Mouse (Mus musculus): ENCODE results near the gene Nectin1. TPM values are rescaled to one million over a fixed set of nuclear protein-coding genes. Genes with fewer than 3 reads are reported as not detected.

The Nectin1 gene
- total RNA-seq (2017), result 0.38 and 0.50 TPM in 2 replicates

- ATAC-seq (replicated peaks in 1 of 2; ENCODE audit: insufficient read depth in 1 of 2, low FRiP score in 2 of 2, low TSS enrichment in 1 of 2, low read depth in 1 of 2, poor library complexity in 2 of 2, severe bottlenecking in 2 of 2), result peak; percentile 71 to 81
Observed at GRCm38 (mm10) chr9:43743647-43744137, at the start of gene Nectin1. Nectin1 (plus strand) TSS chr9:43743984.

- peak; percentile 58 to 75; a peak in 3 of 4 replicates for ATAC-seq (replicated peaks in 1 of 2; ENCODE audit: insufficient read depth in 1 of 2, low FRiP score in 2 of 2, low TSS enrichment in 1 of 2, low read depth in 1 of 2, poor library complexity in 2 of 2, severe bottlenecking in 2 of 2)
Observed at GRCm38 (mm10) chr9:43698080-43698712, 45.6 kb upstream of the Nectin1 start.

GRCm38 (mm10) chr9:43698841-43699240, 44.9 kb upstream of the Nectin1 start:
- ATAC-seq (replicated peaks in 1 of 2; ENCODE audit: insufficient read depth in 1 of 2, low FRiP score in 2 of 2, low TSS enrichment in 1 of 2, low read depth in 1 of 2, poor library complexity in 2 of 2, severe bottlenecking in 2 of 2), result no peak

GRCm38 (mm10) chr9:43699417-43700225, 44.2 kb upstream of the Nectin1 start:
- ATAC-seq (replicated peaks in 1 of 2; ENCODE audit: insufficient read depth in 1 of 2, low FRiP score in 2 of 2, low TSS enrichment in 1 of 2, low read depth in 1 of 2, poor library complexity in 2 of 2, severe bottlenecking in 2 of 2), result no peak

- ATAC-seq (replicated peaks in 1 of 2; ENCODE audit: insufficient read depth in 1 of 2, low FRiP score in 2 of 2, low TSS enrichment in 1 of 2, low read depth in 1 of 2, poor library complexity in 2 of 2, severe bottlenecking in 2 of 2), result no peak
Observed at GRCm38 (mm10) chr9:43700226-43700579, 43.6 kb upstream of the Nectin1 start.

GRCm38 (mm10) chr9:43701748-43702147, 42.0 kb upstream of the Nectin1 start:
- ATAC-seq (replicated peaks in 1 of 2; ENCODE audit: insufficient read depth in 1 of 2, low FRiP score in 2 of 2, low TSS enrichment in 1 of 2, low read depth in 1 of 2, poor library complexity in 2 of 2, severe bottlenecking in 2 of 2), result no peak

GRCm38 (mm10) chr9:43707571-43707970, 36.2 kb upstream of the Nectin1 start:
- no peak for ATAC-seq (replicated peaks in 1 of 2; ENCODE audit: insufficient read depth in 1 of 2, low FRiP score in 2 of 2, low TSS enrichment in 1 of 2, low read depth in 1 of 2, poor library complexity in 2 of 2, severe bottlenecking in 2 of 2)

- ATAC-seq (replicated peaks in 1 of 2; ENCODE audit: insufficient read depth in 1 of 2, low FRiP score in 2 of 2, low TSS enrichment in 1 of 2, low read depth in 1 of 2, poor library complexity in 2 of 2, severe bottlenecking in 2 of 2), result no peak
Observed at GRCm38 (mm10) chr9:43708715-43709114, 35.1 kb upstream of the Nectin1 start.

- ATAC-seq (replicated peaks in 1 of 2; ENCODE audit: insufficient read depth in 1 of 2, low FRiP score in 2 of 2, low TSS enrichment in 1 of 2, low read depth in 1 of 2, poor library complexity in 2 of 2, severe bottlenecking in 2 of 2), result no peak
Observed at GRCm38 (mm10) chr9:43713432-43713831, 30.4 kb upstream of the Nectin1 start.

- ATAC-seq (replicated peaks in 1 of 2; ENCODE audit: insufficient read depth in 1 of 2, low FRiP score in 2 of 2, low TSS enrichment in 1 of 2, low read depth in 1 of 2, poor library complexity in 2 of 2, severe bottlenecking in 2 of 2), result no peak
Observed at GRCm38 (mm10) chr9:43719407-43719839, 24.4 kb upstream of the Nectin1 start.

GRCm38 (mm10) chr9:43720046-43720445, 23.7 kb upstream of the Nectin1 start:
- ATAC-seq (replicated peaks in 1 of 2; ENCODE audit: insufficient read depth in 1 of 2, low FRiP score in 2 of 2, low TSS enrichment in 1 of 2, low read depth in 1 of 2, poor library complexity in 2 of 2, severe bottlenecking in 2 of 2), result no peak

GRCm38 (mm10) chr9:43724093-43724492, 19.7 kb upstream of the Nectin1 start:
- ATAC-seq (replicated peaks in 1 of 2; ENCODE audit: insufficient read depth in 1 of 2, low FRiP score in 2 of 2, low TSS enrichment in 1 of 2, low read depth in 1 of 2, poor library complexity in 2 of 2, severe bottlenecking in 2 of 2), result no peak

- peak; percentile 20 to 38; a peak in 2 of 4 replicates for ATAC-seq (replicated peaks in 1 of 2; ENCODE audit: insufficient read depth in 1 of 2, low FRiP score in 2 of 2, low TSS enrichment in 1 of 2, low read depth in 1 of 2, poor library complexity in 2 of 2, severe bottlenecking in 2 of 2)
Observed at GRCm38 (mm10) chr9:43729450-43730266, 14.1 kb upstream of the Nectin1 start.

- no peak for ATAC-seq (replicated peaks in 1 of 2; ENCODE audit: insufficient read depth in 1 of 2, low FRiP score in 2 of 2, low TSS enrichment in 1 of 2, low read depth in 1 of 2, poor library complexity in 2 of 2, severe bottlenecking in 2 of 2)
Observed at GRCm38 (mm10) chr9:43730284-43731027, 13.3 kb upstream of the Nectin1 start.

- no peak for ATAC-seq (replicated peaks in 1 of 2; ENCODE audit: insufficient read depth in 1 of 2, low FRiP score in 2 of 2, low TSS enrichment in 1 of 2, low read depth in 1 of 2, poor library complexity in 2 of 2, severe bottlenecking in 2 of 2)
Observed at GRCm38 (mm10) chr9:43731880-43732279, 11.9 kb upstream of the Nectin1 start.

GRCm38 (mm10) chr9:43732671-43733070, 11.1 kb upstream of the Nectin1 start:
- ATAC-seq (replicated peaks in 1 of 2; ENCODE audit: insufficient read depth in 1 of 2, low FRiP score in 2 of 2, low TSS enrichment in 1 of 2, low read depth in 1 of 2, poor library complexity in 2 of 2, severe bottlenecking in 2 of 2), result no peak

- ATAC-seq (replicated peaks in 1 of 2; ENCODE audit: insufficient read depth in 1 of 2, low FRiP score in 2 of 2, low TSS enrichment in 1 of 2, low read depth in 1 of 2, poor library complexity in 2 of 2, severe bottlenecking in 2 of 2), result no peak
Observed at GRCm38 (mm10) chr9:43734952-43735351, 8.8 kb upstream of the Nectin1 start.

Measured in hematopoietic stem cell, adult 5-6 weeks (primary cell).